Mouse (Mus musculus) megakaryocyte, embryonic 14.5 days (primary cell): ENCODE measurements around the gene Inka1. TPM values are rescaled to one million over a fixed set of nuclear protein-coding genes. Genes with fewer than 3 reads are reported as not detected.
A peak's percentile ranks its signal among the peaks of the same experiment; 100 is the strongest.

Experiments used
- H3K27me3 ChIP-seq: replicated peaks from 2 replicates; pipeline ENCODE3; 2012; ENCODE audit warnings: inconsistent platforms
- H3K36me3 ChIP-seq: replicated peaks from 2 replicates; pipeline ENCODE3; 2012; ENCODE audit warnings: low read length, inconsistent platforms, mixed read lengths
- H3K4me1 ChIP-seq: 2 replicates; pipeline ENCODE4 v1.6.1; 2012; ENCODE audit warnings: inconsistent platforms
- H3K4me3 ChIP-seq: replicated peaks from 2 replicates; pipeline ENCODE3; 2012; ENCODE audit warnings: moderate library complexity, mild to moderate bottlenecking, inconsistent platforms
- H3K9me3 ChIP-seq: 2 replicates; pipeline ENCODE4 v1.6.1; 2012; ENCODE audit warnings: inconsistent platforms
- FLI1 ChIP-seq: IDR thresholded peaks from 2 replicates; pipeline ENCODE4 v1.6.1; 2012; ENCODE audit warnings: low read length, inconsistent platforms, mixed read lengths
- GATA1 ChIP-seq: IDR thresholded peaks from 3 replicates; pipeline ENCODE4 v1.6.1; 2012; ENCODE audit warnings: mixed read lengths, low read length, inconsistent platforms, borderline replicate concordance
- polyA plus RNA-seq: library from polyadenylated mRNA; stranded (reverse); fragments of >175 nt; gene quantifications from 2 replicates; pipeline ENCODE4 v1.2.3, GENCODE M21; 2012; ENCODE audit warnings: low replicate concordance; ENCODE audit not compliant: insufficient read depth

Gene Inka1
- polyA plus RNA-seq, 1 experiment = 270 TPM

GRCm38 (mm10) chr9:107971690-107972541 is 13.8 kb downstream of the Inka1 start:
- Histone ChIP-seq H3K36me3 (peaks cover 55% of the 10 kb centered on the region), H3K4me1 (peaks cover 99% of the 10 kb centered on the region)
- TF ChIP-seq GATA1 (peak; percentile 64; the same call in 1 of the 3 replicates), FLI1 (peak; percentile 60; the same call in 1 of the 2 replicates)

GRCm38 (mm10) chr9:107970311-107970710 is 15.4 kb downstream of the Inka1 start:
- H3K4me1 ChIP-seq = peaks cover 99% of the 10 kb centered on the region
- H3K4me3 ChIP-seq = no peak overlapping the region
- H3K36me3 ChIP-seq = peaks cover 52% of the 10 kb centered on the region
- no peaks in the 10 kb centered on the region for H3K27me3 ChIP-seq
- TF ChIP-seq FLI1 (no peak), GATA1 (no peak)
- no peaks in the 10 kb centered on the region for H3K9me3 ChIP-seq

More at GRCm38 (mm10) chr9:107971690-107972541, 13.8 kb downstream of the Inka1 start:
- Histone ChIP-seq H3K27me3 (no peaks in the 10 kb centered on the region), H3K4me3 (peak overlapping the region; percentile 76), H3K9me3 (no peaks in the 10 kb centered on the region)

DNA sequence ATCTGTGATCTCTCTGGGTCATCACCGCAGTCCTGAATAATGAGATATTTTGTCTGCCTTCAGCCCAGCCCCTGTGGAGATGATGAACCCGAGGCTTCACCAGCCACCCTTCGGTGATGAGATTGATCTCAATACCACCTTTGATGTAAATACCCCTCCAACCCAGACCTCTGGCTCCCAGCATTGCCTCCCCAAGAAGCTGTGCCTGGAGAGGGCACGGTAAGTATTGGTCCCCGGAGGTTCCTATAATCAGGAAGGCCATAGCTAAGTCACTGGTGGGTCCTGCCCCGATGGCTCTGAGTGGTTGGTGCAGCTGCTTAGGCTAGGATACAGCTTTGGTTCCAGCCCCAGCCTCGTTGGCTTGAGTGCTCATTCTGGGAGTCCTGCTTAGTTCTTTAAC is 17.1 kb downstream of the Inka1 start:
- H3K9me3 ChIP-seq = no peaks in the 10 kb centered on the region
- H3K36me3 ChIP-seq = peaks cover 62% of the 10 kb centered on the region
- no peaks in the 10 kb centered on the region for H3K27me3 ChIP-seq
- TF ChIP-seq GATA1 (no peak), FLI1 (no peak)
- H3K4me3 ChIP-seq = no peak overlapping the region
- peaks cover 99% of the 10 kb centered on the region for H3K4me1 ChIP-seq

DNA sequence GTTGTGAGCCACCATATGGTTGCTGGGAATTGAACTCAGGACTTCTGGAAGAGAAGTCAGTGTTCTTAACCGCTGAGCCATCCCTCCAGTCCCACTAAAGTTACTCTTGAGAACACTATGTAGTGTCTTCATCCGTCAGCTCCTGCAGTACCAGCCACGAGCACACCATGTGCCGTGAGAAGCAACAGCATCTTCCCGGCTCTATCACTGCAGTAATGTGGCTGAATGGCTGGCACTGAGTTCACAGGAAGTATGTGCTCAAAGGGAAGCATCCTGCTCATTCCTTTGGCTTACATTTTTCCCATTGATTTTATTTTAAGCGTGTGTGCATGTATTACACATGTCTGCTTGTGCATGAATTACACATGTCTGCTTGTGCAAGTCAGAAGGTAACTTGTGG is 18.2 kb downstream of the Inka1 start:
- peaks cover 99% of the 10 kb centered on the region for H3K4me1 ChIP-seq

DNA sequence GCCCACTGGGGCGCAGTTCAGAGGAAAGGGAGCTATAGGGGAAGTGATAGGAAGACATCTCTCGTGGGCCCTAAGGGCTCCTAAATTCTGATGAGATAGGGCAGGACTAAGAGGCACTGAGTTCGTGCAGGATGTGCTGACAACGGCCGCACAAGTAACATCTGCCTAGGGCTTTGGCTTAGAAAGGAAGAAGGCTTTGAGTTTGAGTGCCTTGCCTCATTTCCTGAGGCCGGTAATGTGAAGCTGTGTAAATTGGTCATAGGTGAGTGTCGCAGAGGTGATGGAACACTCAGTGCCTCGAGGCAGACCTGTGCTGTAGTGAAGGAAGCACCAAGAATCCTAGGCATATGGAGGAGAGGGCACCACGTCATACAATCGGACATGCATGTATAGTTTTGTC is 19.0 kb downstream of the Inka1 start:
- H3K4me3 ChIP-seq = peak overlapping the region; percentile 42
- H3K27me3 ChIP-seq = no peaks in the 10 kb centered on the region
- H3K9me3 ChIP-seq = no peaks in the 10 kb centered on the region
- TF ChIP-seq GATA1 = no peak
- no peak for TF ChIP-seq FLI1
- H3K36me3 ChIP-seq = peaks cover 81% of the 10 kb centered on the region
- peaks cover 99% of the 10 kb centered on the region for H3K4me1 ChIP-seq

More for the DNA sequence above, 18.2 kb downstream of the Inka1 start:
- Histone ChIP-seq H3K27me3 (no peaks in the 10 kb centered on the region), H3K9me3 (no peaks in the 10 kb centered on the region), H3K36me3 (peaks cover 73% of the 10 kb centered on the region), H3K4me3 (no peak overlapping the region)
- TF ChIP-seq FLI1 = no peak
- no peak for TF ChIP-seq GATA1

DNA sequence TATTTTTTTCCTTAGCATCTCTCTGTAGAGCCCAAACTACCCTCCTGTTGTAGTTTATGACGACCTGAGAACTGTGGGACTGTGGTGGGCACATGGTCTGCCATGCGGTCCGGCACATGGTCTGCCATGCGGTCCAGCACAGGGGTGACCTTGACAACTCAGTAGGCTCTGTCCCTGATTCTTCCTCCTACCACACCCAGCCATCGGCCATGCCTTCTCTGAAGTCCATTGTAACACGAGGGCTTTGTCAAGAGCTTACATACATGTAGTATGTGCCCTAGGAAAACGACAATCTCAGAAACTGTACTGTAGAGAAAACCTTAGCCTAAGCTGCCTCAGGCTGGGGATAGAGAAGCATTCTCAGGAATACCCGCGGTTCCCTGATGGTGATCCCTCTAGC is 21.0 kb downstream of the Inka1 start:
- H3K9me3 ChIP-seq = no peaks in the 10 kb centered on the region
- H3K4me3 ChIP-seq = peak overlapping the region; percentile 40
- peaks cover 86% of the 10 kb centered on the region for H3K4me1 ChIP-seq
- TF ChIP-seq GATA1 (no peak), FLI1 (no peak)
- H3K27me3 ChIP-seq = no peaks in the 10 kb centered on the region
- H3K36me3 ChIP-seq = peaks cover 85% of the 10 kb centered on the region

DNA sequence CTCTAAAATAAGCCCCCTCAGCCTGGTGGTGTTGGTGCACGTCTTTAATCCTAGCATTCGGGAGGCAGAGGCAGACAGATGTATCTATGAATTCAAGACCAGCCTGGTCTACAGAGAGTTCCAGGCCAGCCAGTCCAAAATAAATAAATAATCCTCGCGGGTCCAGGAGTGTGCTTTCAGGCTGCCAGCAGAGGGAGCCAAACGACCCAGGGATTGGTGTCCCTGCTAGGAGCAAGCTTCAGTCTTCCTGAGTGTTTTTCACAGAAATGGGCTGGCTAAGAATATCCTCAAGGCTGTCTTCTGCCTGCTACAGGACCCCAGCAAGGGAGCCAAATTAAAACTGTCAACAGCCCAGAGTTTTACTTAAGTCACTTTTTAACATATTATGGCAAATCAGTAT is 22.0 kb downstream of the Inka1 start:
- Histone ChIP-seq H3K27me3 (no peaks in the 10 kb centered on the region), H3K4me3 (peak overlapping the region; percentile 66), H3K4me1 (peaks cover 76% of the 10 kb centered on the region), H3K9me3 (no peaks in the 10 kb centered on the region), H3K36me3 (peaks cover 85% of the 10 kb centered on the region)
- TF ChIP-seq FLI1 = no peak
- no peak for TF ChIP-seq GATA1

- H3K4me3 ChIP-seq = no peak overlapping the region
- no peaks in the 10 kb centered on the region for H3K9me3 ChIP-seq
- no peak for TF ChIP-seq FLI1
- no peak for TF ChIP-seq GATA1
- peaks cover 85% of the 10 kb centered on the region for H3K36me3 ChIP-seq
- H3K27me3 ChIP-seq = no peaks in the 10 kb centered on the region
- peaks cover 69% of the 10 kb centered on the region for H3K4me1 ChIP-seq
Measured at GRCm38 (mm10) chr9:107962916-107963315, 22.8 kb downstream of the Inka1 start.

DNA sequence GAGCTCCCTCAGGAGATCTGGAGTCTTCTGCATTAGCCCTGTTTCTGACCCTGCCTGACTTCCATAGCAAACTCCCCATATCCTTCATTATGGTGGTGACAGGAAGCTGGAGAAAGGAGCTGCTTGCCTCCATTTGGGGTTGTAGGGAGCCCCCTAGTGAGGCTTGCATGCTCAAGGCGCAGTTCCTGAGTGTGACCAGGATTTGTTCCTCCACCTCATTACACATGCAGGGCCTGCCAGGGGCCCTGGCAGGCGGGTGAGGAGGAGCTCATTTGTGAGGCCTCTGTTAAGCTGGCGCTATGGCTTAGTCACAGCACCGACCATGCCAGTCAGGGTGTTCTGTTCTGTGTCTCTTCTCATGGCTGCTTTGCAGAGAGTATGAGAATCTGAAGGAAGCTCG is 23.8 kb downstream of the Inka1 start:
- TF ChIP-seq GATA1 (no peak), FLI1 (no peak)
- H3K27me3 ChIP-seq = no peaks in the 10 kb centered on the region
- H3K4me1 ChIP-seq = peaks cover 59% of the 10 kb centered on the region
- no peaks in the 10 kb centered on the region for H3K9me3 ChIP-seq
- no peak overlapping the region for H3K4me3 ChIP-seq
- peaks cover 88% of the 10 kb centered on the region for H3K36me3 ChIP-seq

- TF ChIP-seq FLI1 (no peak), GATA1 (no peak)
- Histone ChIP-seq H3K27me3 (no peaks in the 10 kb centered on the region), H3K4me1 (peaks cover 53% of the 10 kb centered on the region), H3K4me3 (no peak overlapping the region), H3K9me3 (no peaks in the 10 kb centered on the region), H3K36me3 (peaks cover 87% of the 10 kb centered on the region)
Measured at GRCm38 (mm10) chr9:107961351-107961762, 24.3 kb downstream of the Inka1 start.
